Mouse (Mus musculus) heart, adult 2 months (tissue): ENCODE results near the gene Gm45234.

Experiments
- EP300 ChIP-seq: fragments of 200-500 bp; IDR thresholded peaks from 2 replicates; pipeline ENCODE4 v1.6.1; 2011; ENCODE audit warnings: low read depth, low read length, control low read depth; ENCODE audit not compliant: insufficient read depth
- POLR2A ChIP-seq: fragments of 200-500 bp; IDR thresholded peaks from 2 replicates; pipeline ENCODE4 v1.6.1; 2011; ENCODE audit warnings: mild to moderate bottlenecking, low read depth, low read length, control low read depth; ENCODE audit not compliant: insufficient read depth

DNA sequence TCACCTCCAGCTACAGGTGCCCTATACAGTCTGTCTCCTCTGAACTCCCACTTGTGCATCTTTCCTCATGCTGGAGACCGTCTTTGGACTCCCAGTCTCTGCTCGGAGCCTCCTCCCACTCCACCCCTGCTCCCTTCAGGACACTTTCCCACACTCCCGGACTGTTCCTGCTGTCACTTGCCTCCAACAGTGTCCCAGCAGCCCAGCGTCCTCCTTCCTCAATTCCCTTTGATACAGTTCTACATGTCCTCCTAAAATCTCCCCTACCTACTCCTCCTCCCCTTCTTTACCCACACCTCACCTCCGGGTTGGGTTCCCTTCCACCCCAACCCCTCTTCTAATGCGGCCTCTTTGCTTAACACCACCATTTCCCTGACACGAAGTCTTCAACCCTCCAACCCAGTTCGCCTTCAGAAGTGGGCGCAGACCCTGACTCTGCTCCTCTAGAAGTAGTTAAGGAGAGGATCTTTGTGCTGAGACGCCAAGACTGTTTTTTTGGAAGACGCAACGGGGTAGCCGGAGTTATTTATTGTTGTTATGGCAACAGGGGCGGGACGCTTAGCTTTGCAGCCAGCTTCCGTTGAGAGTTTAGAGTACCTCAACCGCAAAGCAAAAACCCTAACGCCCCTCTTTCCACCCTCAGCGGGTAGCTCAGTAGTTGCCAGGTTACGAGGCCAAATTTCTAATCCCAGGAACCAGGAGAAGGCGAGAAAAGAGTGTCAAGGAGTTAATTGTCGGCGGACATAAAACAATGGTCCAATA, 23.6 kb upstream of the Gm45234 start, which contains the start of gene Lrrc23:
- no peak for TF ChIP-seq POLR2A
- no peak for TF ChIP-seq EP300
